Mouse (Mus musculus) cortical plate, adult 2 months (tissue): ENCODE measurements around the gene Wdr66. TPM values are rescaled to one million over a fixed set of nuclear protein-coding genes. Genes with fewer than 3 reads are reported as not detected.
A peak's percentile ranks its signal among the peaks of the same experiment; 100 is the strongest.

Source experiments
- H3K27ac ChIP-seq: fragments of 200-500 bp; 2 replicates; pipeline ENCODE4 v1.5.1; 2012; ENCODE audit warnings: low read length, control low read depth, inconsistent platforms; ENCODE audit not compliant: insufficient read depth
- H3K4me1 ChIP-seq: fragments of 200-500 bp; 2 replicates; pipeline ENCODE4 v1.6.1; 2011; ENCODE audit warnings: low read length; ENCODE audit not compliant: control insufficient read depth, insufficient read depth
- H3K4me3 ChIP-seq: fragments of 200-500 bp; 2 replicates; pipeline ENCODE4 v1.5.1; 2011; ENCODE audit warnings: mild to moderate bottlenecking, low read length, control low read depth; ENCODE audit not compliant: insufficient read depth
- CTCF ChIP-seq: fragments of 200-500 bp; IDR thresholded peaks from 2 replicates; pipeline ENCODE4 v1.5.1; 2011; ENCODE audit warnings: mild to moderate bottlenecking, control low read depth, low read length; ENCODE audit not compliant: insufficient read depth; ENCODE audit errors: extremely low read depth
- POLR2A ChIP-seq: fragments of 200-500 bp; IDR thresholded peaks from 2 replicates; pipeline ENCODE4 v1.6.1; 2011; ENCODE audit warnings: mild to moderate bottlenecking, low read length, control low read depth; ENCODE audit not compliant: insufficient read depth; ENCODE audit errors: extremely low read depth
- polyA plus RNA-seq: library from polyadenylated mRNA; depleted of rRNA; stranded (reverse); fragments of >200 nt; gene quantifications from 2 replicates; pipeline ENCODE4 v1.2.3, GENCODE M21; 2012

The Wdr66 gene
- polyA plus RNA-seq, 1 experiment: 6.7 TPM

GRCm38 (mm10) chr5:123288079-123288478 is 36.2 kb downstream of the Wdr66 start:
- no peak overlapping the region for H3K27ac ChIP-seq
- H3K4me3 ChIP-seq: no peak overlapping the region
- no peaks in the 10 kb centered on the region for H3K4me1 ChIP-seq
- 0 out of 2 replicates have a peak, but pooled peaks have one; percentile 11 for TF ChIP-seq CTCF
- no peak for TF ChIP-seq POLR2A

- Histone ChIP-seq H3K4me3 (no peak overlapping the region), H3K27ac (no peak overlapping the region), H3K4me1 (no peaks in the 10 kb centered on the region)
- TF ChIP-seq POLR2A (no peak), CTCF (no peak)
Observed at GRCm38 (mm10) chr5:123294653-123295052, 42.8 kb downstream of the Wdr66 start.

- Histone ChIP-seq H3K4me3 (no peak overlapping the region), H3K27ac (no peak overlapping the region), H3K4me1 (no peaks in the 10 kb centered on the region)
- TF ChIP-seq CTCF (peak; percentile 33), POLR2A (no peak)
Observed at GRCm38 (mm10) chr5:123296224-123296806, 44.4 kb downstream of the Wdr66 start.

- no peak overlapping the region for H3K27ac ChIP-seq
- no peaks in the 10 kb centered on the region for H3K4me1 ChIP-seq
- TF ChIP-seq POLR2A (no peak), CTCF (no peak)
- H3K4me3 ChIP-seq: no peak overlapping the region
Observed at GRCm38 (mm10) chr5:123296972-123297754, 45.3 kb downstream of the Wdr66 start.

- H3K4me3 ChIP-seq: no peak overlapping the region
Observed at GRCm38 (mm10) chr5:123297830-123298229, 45.9 kb downstream of the Wdr66 start.

GRCm38 (mm10) chr5:123298526-123298925 is 46.6 kb downstream of the Wdr66 start:
- Histone ChIP-seq H3K4me1 (no peaks in the 10 kb centered on the region), H3K4me3 (no peak overlapping the region), H3K27ac (no peak overlapping the region)
- TF ChIP-seq CTCF: peak; percentile 31; the same call in 1 of the 2 replicates
- TF ChIP-seq POLR2A: no peak

More at GRCm38 (mm10) chr5:123297830-123298229, 45.9 kb downstream of the Wdr66 start:
- TF ChIP-seq CTCF (no peak), POLR2A (no peak)
- Histone ChIP-seq H3K4me1 (no peaks in the 10 kb centered on the region), H3K27ac (no peak overlapping the region)

- no peak for TF ChIP-seq POLR2A
- TF ChIP-seq CTCF: no peak
- H3K4me3 ChIP-seq: no peak overlapping the region
- H3K27ac ChIP-seq: no peak overlapping the region
- no peaks in the 10 kb centered on the region for H3K4me1 ChIP-seq
Observed at GRCm38 (mm10) chr5:123300496-123301034, 48.7 kb downstream of the Wdr66 start.

- H3K4me1 ChIP-seq: no peaks in the 10 kb centered on the region
- no peak overlapping the region for H3K27ac ChIP-seq
- no peak for TF ChIP-seq CTCF
- TF ChIP-seq POLR2A: no peak
- no peak overlapping the region for H3K4me3 ChIP-seq
Observed at GRCm38 (mm10) chr5:123301780-123302521, 50.0 kb downstream of the Wdr66 start.

- no peak for TF ChIP-seq POLR2A
- no peak for TF ChIP-seq CTCF
- H3K27ac ChIP-seq: no peak overlapping the region
- no peak overlapping the region for H3K4me3 ChIP-seq
Observed at GRCm38 (mm10) chr5:123307630-123308282, 55.9 kb downstream of the Wdr66 start.

More at GRCm38 (mm10) chr5:123307630-123308282, 55.9 kb downstream of the Wdr66 start:
- H3K4me1 ChIP-seq: no peaks in the 10 kb centered on the region
